Mouse (Mus musculus) erythroblast, embryonic 14.5 days (primary cell): ENCODE data around the gene Nfx1. TPM values are rescaled to one million over a fixed set of nuclear protein-coding genes. Genes with fewer than 3 reads are reported as not detected.

ENCODE experiments used
- H3K27me3 ChIP-seq: 2 replicates; pipeline ENCODE4 v1.6.1; 2012; ENCODE audit warnings: inconsistent platforms; ENCODE audit not compliant: control insufficient read depth
- H3K36me3 ChIP-seq: 2 replicates; pipeline ENCODE4 v1.6.1; 2012; ENCODE audit warnings: mild to moderate bottlenecking, inconsistent platforms; ENCODE audit not compliant: control insufficient read depth
- H3K4me1 ChIP-seq: 2 replicates; pipeline ENCODE4 v1.6.1; 2012; ENCODE audit warnings: inconsistent platforms; ENCODE audit not compliant: control insufficient read depth
- H3K4me3 ChIP-seq: replicated peaks from 2 replicates; pipeline ENCODE3; 2012; ENCODE audit warnings: moderate library complexity, mild to moderate bottlenecking, inconsistent platforms
- H3K9me3 ChIP-seq: 2 replicates; pipeline ENCODE4 v1.6.1; 2012; ENCODE audit warnings: low read length, inconsistent platforms, mixed read lengths; ENCODE audit not compliant: control insufficient read depth
- GATA1 ChIP-seq: IDR thresholded peaks from 2 replicates; pipeline ENCODE4 v1.6.1; 2012; ENCODE audit warnings: low read length, inconsistent platforms, mixed read lengths
- TAL1 ChIP-seq: IDR thresholded peaks from 3 replicates; pipeline ENCODE4 v1.6.1; 2012; ENCODE audit warnings: low read length, inconsistent platforms, mixed read lengths
- polyA plus RNA-seq: library from polyadenylated mRNA; stranded (reverse); fragments of >175 nt; gene quantifications from 2 replicates; pipeline ENCODE4 v1.2.3, GENCODE M21; 2012

Gene Nfx1
- polyA plus RNA-seq, 1 experiment: 0.69 TPM

- H3K4me1 ChIP-seq: peaks cover 44% of the 10 kb centered on the region
- H3K27me3 ChIP-seq: no peaks in the 10 kb centered on the region
- no peaks in the 10 kb centered on the region for H3K9me3 ChIP-seq
- peaks cover 100% of the 10 kb centered on the region for H3K36me3 ChIP-seq
- no peak for TF ChIP-seq GATA1
- TF ChIP-seq TAL1: no peak
- no peak overlapping the region for H3K4me3 ChIP-seq
Measured at GRCm38 (mm10) chr4:40997916-40998315, 27.2 kb downstream of the Nfx1 start.

- H3K4me1 ChIP-seq: peaks cover 43% of the 10 kb centered on the region
- no peak overlapping the region for H3K4me3 ChIP-seq
- no peaks in the 10 kb centered on the region for H3K27me3 ChIP-seq
- peaks cover 100% of the 10 kb centered on the region for H3K36me3 ChIP-seq
- TF ChIP-seq GATA1 (no peak), TAL1 (no peak)
- no peaks in the 10 kb centered on the region for H3K9me3 ChIP-seq
Measured at GRCm38 (mm10) chr4:41000271-41000670, 29.6 kb downstream of the Nfx1 start.

GRCm38 (mm10) chr4:41000842-41001639, 30.3 kb downstream of the Nfx1 start:
- peaks cover 98% of the 10 kb centered on the region for H3K36me3 ChIP-seq
- TF ChIP-seq TAL1 (no peak), GATA1 (no peak)
- H3K9me3 ChIP-seq: no peaks in the 10 kb centered on the region
- H3K4me1 ChIP-seq: peaks cover 35% of the 10 kb centered on the region
- H3K27me3 ChIP-seq: no peaks in the 10 kb centered on the region
- H3K4me3 ChIP-seq: no peak overlapping the region

- TF ChIP-seq TAL1 (no peak), GATA1 (no peak)
Measured at GRCm38 (mm10) chr4:41013351-41013750, 42.6 kb downstream of the Nfx1 start.

GRCm38 (mm10) chr4:41015798-41016197, 45.1 kb downstream of the Nfx1 start:
- Histone ChIP-seq H3K4me1 (peaks cover 33% of the 10 kb centered on the region), H3K36me3 (peaks cover 95% of the 10 kb centered on the region), H3K27me3 (no peaks in the 10 kb centered on the region), H3K4me3 (no peak overlapping the region), H3K9me3 (no peaks in the 10 kb centered on the region)
- TF ChIP-seq TAL1 (no peak), GATA1 (no peak)

More at GRCm38 (mm10) chr4:41013351-41013750, 42.6 kb downstream of the Nfx1 start:
- Histone ChIP-seq H3K27me3 (no peaks in the 10 kb centered on the region), H3K36me3 (peaks cover 96% of the 10 kb centered on the region), H3K4me3 (no peak overlapping the region), H3K9me3 (no peaks in the 10 kb centered on the region), H3K4me1 (peaks cover 33% of the 10 kb centered on the region)

- H3K9me3 ChIP-seq: no peaks in the 10 kb centered on the region
- H3K4me3 ChIP-seq: no peak overlapping the region
- peaks cover 15% of the 10 kb centered on the region for H3K4me1 ChIP-seq
- TF ChIP-seq TAL1: no peak
- H3K36me3 ChIP-seq: peaks cover 94% of the 10 kb centered on the region
- no peaks in the 10 kb centered on the region for H3K27me3 ChIP-seq
Measured at GRCm38 (mm10) chr4:41021094-41021493, 50.4 kb downstream of the Nfx1 start.

- no peak overlapping the region for H3K4me3 ChIP-seq
- no peaks in the 10 kb centered on the region for H3K9me3 ChIP-seq
- TF ChIP-seq TAL1 (no peak), GATA1 (peak; percentile 33; the same call in 1 of the 2 replicates)
- H3K36me3 ChIP-seq: peaks cover 79% of the 10 kb centered on the region
- H3K27me3 ChIP-seq: no peaks in the 10 kb centered on the region
- H3K4me1 ChIP-seq: peaks cover 32% of the 10 kb centered on the region
Measured at GRCm38 (mm10) chr4:41026086-41026787, 55.5 kb downstream of the Nfx1 start.

GRCm38 (mm10) chr4:41027872-41028271, 57.2 kb downstream of the Nfx1 start:
- no peak overlapping the region for H3K4me3 ChIP-seq
- no peaks in the 10 kb centered on the region for H3K9me3 ChIP-seq
- peaks cover 29% of the 10 kb centered on the region for H3K4me1 ChIP-seq
- no peaks in the 10 kb centered on the region for H3K27me3 ChIP-seq
- H3K36me3 ChIP-seq: peaks cover 63% of the 10 kb centered on the region
- TF ChIP-seq GATA1: no peak
- no peak for TF ChIP-seq TAL1

GRCm38 (mm10) chr4:41028272-41028671, 57.6 kb downstream of the Nfx1 start:
- H3K9me3 ChIP-seq: no peaks in the 10 kb centered on the region
- no peak overlapping the region for H3K4me3 ChIP-seq
- H3K27me3 ChIP-seq: no peaks in the 10 kb centered on the region
- no peak for TF ChIP-seq GATA1
- no peak for TF ChIP-seq TAL1
- peaks cover 29% of the 10 kb centered on the region for H3K4me1 ChIP-seq
- H3K36me3 ChIP-seq: peaks cover 60% of the 10 kb centered on the region

- no peak for TF ChIP-seq TAL1
- no peak for TF ChIP-seq GATA1
- peaks cover 29% of the 10 kb centered on the region for H3K4me1 ChIP-seq
Measured at GRCm38 (mm10) chr4:41029372-41029771, 58.7 kb downstream of the Nfx1 start.

More at GRCm38 (mm10) chr4:41029372-41029771, 58.7 kb downstream of the Nfx1 start:
- H3K36me3 ChIP-seq: peaks cover 49% of the 10 kb centered on the region
- H3K9me3 ChIP-seq: no peaks in the 10 kb centered on the region
- no peak overlapping the region for H3K4me3 ChIP-seq
- H3K27me3 ChIP-seq: no peaks in the 10 kb centered on the region
